Mouse (Mus musculus) kidney, postnatal 0 days (tissue): ENCODE data around the gene Pecam1. TPM values are rescaled to one million over a fixed set of nuclear protein-coding genes. Genes with fewer than 3 reads are reported as not detected.
"Not testable (repeated sequence)": the region's sequence is repeated elsewhere in the genome, so short reads cannot be mapped to it uniquely, and the experiment has no call there.

ENCODE experiments used
- ATAC-seq: fragments of 200-750 bp; cut with Nextera tagmentation; replicated peaks from 2 replicates; pipeline ENCODE4 v1.8.0; 2017; ENCODE audit warnings: low read depth, moderate number of reproducible peaks, moderate TSS enrichment, moderate library complexity; ENCODE audit not compliant: low FRiP score
- DNase-seq: peaks from one replicate; pipeline ENCODE4 v3.0.0-alpha.2; 2016; ENCODE audit warnings: low spot score
- H3K27ac ChIP-seq: fragments of 300-500 bp; sonication (generic); 2 replicates; pipeline ENCODE4 v1.5.1; 2014; ENCODE audit warnings: mild to moderate bottlenecking
- H3K27me3 ChIP-seq: fragments of 300-500 bp; sonication (generic); 2 replicates; pipeline ENCODE4 v1.6.1; 2014; ENCODE audit warnings: low read length, mixed read lengths; ENCODE audit not compliant: insufficient read depth
- H3K36me3 ChIP-seq: fragments of 300-500 bp; sonication (generic); 2 replicates; pipeline ENCODE4 v1.6.1; 2014; ENCODE audit warnings: low read length, mixed read lengths; ENCODE audit not compliant: insufficient read depth
- H3K4me1 ChIP-seq: fragments of 300-500 bp; sonication (generic); replicated peaks from 2 replicates; pipeline ENCODE4 v1.6.1; 2014; ENCODE audit warnings: antibody characterized with exemption, low read length, mixed read lengths; ENCODE audit not compliant: insufficient read depth
- H3K4me2 ChIP-seq: fragments of 300-500 bp; sonication (generic); 2 replicates; pipeline ENCODE4 v1.6.1; 2014; ENCODE audit warnings: mild to moderate bottlenecking, low read length, moderate library complexity, mixed read lengths
- H3K4me3 ChIP-seq: fragments of 300-500 bp; sonication (generic); replicated peaks from 2 replicates; pipeline ENCODE4 v1.5.1; 2014; ENCODE audit warnings: low read depth, low read length
- H3K9ac ChIP-seq: fragments of 300-500 bp; sonication (generic); 2 replicates; pipeline ENCODE4 v1.6.1; 2014; ENCODE audit warnings: low read depth, low read length
- H3K9me3 ChIP-seq: fragments of 300-500 bp; sonication (generic); replicated peaks from 2 replicates; pipeline ENCODE4 v1.6.1; 2016; ENCODE audit warnings: low read length, inconsistent platforms, mixed read lengths
- CTCF ChIP-seq: IDR thresholded peaks from 2 replicates; pipeline ENCODE4 v1.5.1; 2016; ENCODE audit warnings: antibody characterized with exemption, low read depth, mild to moderate bottlenecking, moderate library complexity
- WGBS: fragments of 180-500 bp; shearing (Covaris S2); extraction: QIAGEN DNeasy Blood & Tissue Kit; methylation state at CpG from one replicate; pipeline ENCODE4 v1.1.7; 2014; 5-methylcytosine and 5-hydroxymethylcytosine counted together
- polyA plus RNA-seq: library from polyadenylated mRNA; unstranded; fragments of >200 nt; fragmentation: Nextera tagmentation; extraction: Ambion mirVana; gene quantifications from 2 replicates; pipeline ENCODE4 v1.2.1, GENCODE M21; 2015

Pecam1 gene
- polyA plus RNA-seq, 1 experiment from 2014 or later, result 54.1 TPM

GRCm38 (mm10) chr11:106622056-106622455 lies 128.4 kb downstream of the Pecam1 start:
- TF ChIP-seq CTCF, result no peak
- Histone ChIP-seq H3K9ac (no peak overlapping the region), H3K27ac (no peak overlapping the region), H3K36me3 (no peaks in the 10 kb centered on the region), H3K4me2 (no peak overlapping the region), H3K9me3 (no peaks in the 10 kb centered on the region), H3K4me1 (no peaks in the 10 kb centered on the region), H3K4me3 (no peak overlapping the region), H3K27me3 (no peaks in the 10 kb centered on the region)
- 74% methylated on average over 8 of the region's 8 CpGs for WGBS
- ATAC-seq (no peak), DNase-seq (no peak)

GRCm38 (mm10) chr11:106618768-106619167 lies 131.7 kb downstream of the Pecam1 start:
- not testable (repeated sequence) for H3K9ac ChIP-seq, DNase-seq, H3K4me1 ChIP-seq, H3K27ac ChIP-seq, H3K36me3 ChIP-seq, H3K4me3 ChIP-seq, H3K4me2 ChIP-seq, H3K9me3 ChIP-seq, ATAC-seq, H3K27me3 ChIP-seq
- WGBS, result 89% methylated on average over 3 of the region's 4 CpGs

GRCm38 (mm10) chr11:106617821-106618580 lies 132.4 kb downstream of the Pecam1 start:
- Histone ChIP-seq H3K4me1 (0 out of 2 replicates have a peak, but pooled peaks cover 3% of the 10 kb centered on the region), H3K27me3 (no peaks in the 10 kb centered on the region), H3K9me3 (no peaks in the 10 kb centered on the region), H3K36me3 (no peaks in the 10 kb centered on the region), H3K4me3 (no peak overlapping the region), H3K9ac (no peak overlapping the region), H3K4me2 (no peak overlapping the region), H3K27ac (no peak overlapping the region)
- DNase-seq, result no peak
- ATAC-seq, result no peak
- 79% methylated on average over 13 of the region's 13 CpGs for WGBS
- TF ChIP-seq CTCF, result no peak

DNA sequence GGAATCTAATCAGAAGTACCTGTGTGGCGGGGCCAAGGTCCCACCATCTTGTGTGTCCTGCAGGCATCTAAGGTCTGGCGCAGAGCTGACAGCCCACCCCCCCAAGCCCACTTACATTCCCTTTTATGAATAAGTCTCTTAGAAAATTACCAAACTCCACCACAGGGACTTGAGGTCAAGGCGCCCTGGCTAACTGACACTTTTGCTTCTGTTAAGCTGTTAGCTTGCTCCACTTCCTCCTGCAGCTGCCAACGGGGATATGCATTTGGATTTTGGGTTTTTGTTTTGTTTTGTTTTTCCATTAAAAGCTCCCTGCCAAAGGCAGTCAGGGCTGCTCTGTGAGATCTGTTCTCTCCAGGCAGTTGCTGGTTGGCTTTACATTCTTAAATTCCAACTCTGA lies 134.9 kb downstream of the Pecam1 start:
- no peak for TF ChIP-seq CTCF
- DNase-seq, result no peak
- H3K27me3 ChIP-seq, result no peaks in the 10 kb centered on the region
- no peaks in the 10 kb centered on the region for H3K36me3 ChIP-seq
- 80% methylated on average over 4 of the region's 4 CpGs for WGBS
- H3K4me1 ChIP-seq, result peaks cover 8% of the 10 kb centered on the region; the same call in 1 of the 2 replicates
- ATAC-seq, result no peak
- no peak overlapping the region for H3K4me2 ChIP-seq
- no peaks in the 10 kb centered on the region for H3K9me3 ChIP-seq
- no peak overlapping the region for H3K9ac ChIP-seq
- no peak overlapping the region for H3K4me3 ChIP-seq
- H3K27ac ChIP-seq, result no peak overlapping the region

- Histone ChIP-seq H3K9ac (no peak overlapping the region), H3K9me3 (no peaks in the 10 kb centered on the region), H3K27me3 (no peaks in the 10 kb centered on the region), H3K27ac (no peak overlapping the region), H3K36me3 (no peaks in the 10 kb centered on the region), H3K4me1 (peaks cover 8% of the 10 kb centered on the region; the same call in 1 of the 2 replicates), H3K4me2 (no peak overlapping the region), H3K4me3 (no peak overlapping the region)
- DNase-seq, result no peak
- no peak for ATAC-seq
- TF ChIP-seq CTCF, result no peak
- 30% methylated on average over 4 of the region's 4 CpGs for WGBS
Observed at GRCm38 (mm10) chr11:106614339-106614645, 136.1 kb downstream of the Pecam1 start.

- Histone ChIP-seq H3K9me3 (no peaks in the 10 kb centered on the region), H3K9ac (peak overlapping the region; percentile 86; the same call in 1 of the 2 replicates), H3K4me2 (peak overlapping the region; percentile 76), H3K4me1 (peaks cover 8% of the 10 kb centered on the region; the same call in 1 of the 2 replicates), H3K27me3 (no peaks in the 10 kb centered on the region), H3K36me3 (no peaks in the 10 kb centered on the region), H3K4me3 (peak overlapping the region; percentile 73), H3K27ac (peak overlapping the region; percentile 85; the same call in 1 of the 2 replicates)
- ATAC-seq, result no peak
- TF ChIP-seq CTCF, result peak; percentile 34; the same call in 1 of the 2 replicates
- 59% methylated on average over 15 of the region's 15 CpGs for WGBS
- DNase-seq, result no peak
Observed at GRCm38 (mm10) chr11:106613638-106614338, 136.6 kb downstream of the Pecam1 start.
